21 mouse cellular contexts compared by ENCODE assay signal in genomic region chr11:36941429-36941828, GRCm38 (mm10).
"Had no signal": no experiment of that assay in that cellular context is flagged by ENCODE, and none has a peak within 500 bp of the region (broad histone marks: within the 10 kb centered on the region; RNA-seq: fewer than 3 reads in every experiment).

No protein-coding gene starts in this region.

- H3K4me3 ChIP-seq: heart, adult 2 months; heart, embryonic 13.5 days; heart, embryonic 15.5 days; hindbrain, embryonic 13.5 days; hindbrain, embryonic 15.5 days; kidney, embryonic 15.5 days; layer of hippocampus, adult 2 months; left cerebral cortex, adult 2 months; limb, embryonic 10.5 days; limb, embryonic 12.5 days; liver, embryonic 13.5 days; liver, embryonic 15.5 days had no signal

- H3K9ac ChIP-seq: heart, embryonic 13.5 days; heart, embryonic 15.5 days; hindbrain, embryonic 13.5 days; hindbrain, embryonic 15.5 days; kidney, embryonic 15.5 days; limb, embryonic 12.5 days; liver, embryonic 13.5 days; liver, embryonic 15.5 days had no signal

- H3K27me3 ChIP-seq: heart, embryonic 13.5 days; heart, embryonic 15.5 days; hindbrain, embryonic 13.5 days; hindbrain, embryonic 15.5 days; kidney, embryonic 15.5 days; limb, embryonic 12.5 days; liver, embryonic 13.5 days; liver, embryonic 15.5 days had no signal

- H3K27ac ChIP-seq: heart, adult 2 months; heart, embryonic 13.5 days; heart, embryonic 15.5 days; hindbrain, embryonic 13.5 days; hindbrain, embryonic 15.5 days; hindbrain, postnatal 0 days; kidney, embryonic 15.5 days; layer of hippocampus, adult 2 months; left cerebral cortex, adult 2 months; limb, embryonic 10.5 days; limb, embryonic 12.5 days; liver, embryonic 13.5 days; liver, embryonic 15.5 days had no signal

- ATAC-seq: hindbrain, postnatal 0 days; intestine, embryonic 16.5 days had no signal

- H3K4me2 ChIP-seq: heart, embryonic 11.5 days; heart, embryonic 13.5 days; heart, embryonic 15.5 days; hindbrain, embryonic 13.5 days; hindbrain, embryonic 15.5 days; kidney, embryonic 15.5 days; limb, embryonic 12.5 days; liver, embryonic 11.5 days; liver, embryonic 13.5 days; liver, embryonic 15.5 days had no signal

- H3K4me1 ChIP-seq: heart, embryonic 13.5 days; heart, embryonic 15.5 days; kidney, embryonic 15.5 days; limb, embryonic 12.5 days; liver, embryonic 13.5 days; liver, embryonic 15.5 days had no signal

- DNase-seq: gastrocnemius, postnatal 14 days; gastrocnemius, postnatal 36 days; heart, adult 2 months; heart, postnatal 14 days; heart, postnatal 36 days; liver; liver, embryonic 13.5 days had no signal

- H3K9me3 ChIP-seq: heart, embryonic 13.5 days; heart, embryonic 15.5 days; hindbrain, embryonic 13.5 days; hindbrain, embryonic 15.5 days; kidney, embryonic 15.5 days; limb, embryonic 10.5 days; limb, embryonic 12.5 days; liver, embryonic 13.5 days; liver, embryonic 15.5 days had no signal

- H3K36me3 ChIP-seq: heart, embryonic 13.5 days; heart, embryonic 15.5 days; hindbrain, embryonic 13.5 days; hindbrain, embryonic 15.5 days; kidney, embryonic 15.5 days; limb, embryonic 10.5 days; limb, embryonic 12.5 days; liver, embryonic 13.5 days; liver, embryonic 15.5 days had no signal
